Mouse (Mus musculus) adrenal gland, adult 18-20 months (tissue): ENCODE results near the gene Hist2h4. TPM values are rescaled to one million over a fixed set of nuclear protein-coding genes. Genes with fewer than 3 reads are reported as not detected.
A peak's percentile ranks its signal among the peaks of the same experiment; 100 is the strongest.
"Not testable (repeated sequence)": the region's sequence is repeated elsewhere in the genome, so short reads cannot be mapped to it uniquely, and the experiment has no call there.

Experiments used
- DNase-seq, 2 experiments: peaks; one replicate each; pipeline ENCODE4 v3.0.0; 2021 to 2022; ENCODE audit warnings: low spot score in 2 of 2
- total RNA-seq, 2 experiments: library from RNA; stranded (reverse); gene quantifications; 1 replicate in 1 of 2; 2 replicates in 1 of 2; pipeline ENCODE4 v1.2.3; 2021

Gene Hist2h4
- total RNA-seq, 2 experiments from 2014 or later, result 21.2 to 22.1 TPM

- DNase-seq, result no peak
Measured at GRCm38 (mm10) chr3:96247356-96248140, 15.6 kb downstream of the Hist2h4 start.

DNA sequence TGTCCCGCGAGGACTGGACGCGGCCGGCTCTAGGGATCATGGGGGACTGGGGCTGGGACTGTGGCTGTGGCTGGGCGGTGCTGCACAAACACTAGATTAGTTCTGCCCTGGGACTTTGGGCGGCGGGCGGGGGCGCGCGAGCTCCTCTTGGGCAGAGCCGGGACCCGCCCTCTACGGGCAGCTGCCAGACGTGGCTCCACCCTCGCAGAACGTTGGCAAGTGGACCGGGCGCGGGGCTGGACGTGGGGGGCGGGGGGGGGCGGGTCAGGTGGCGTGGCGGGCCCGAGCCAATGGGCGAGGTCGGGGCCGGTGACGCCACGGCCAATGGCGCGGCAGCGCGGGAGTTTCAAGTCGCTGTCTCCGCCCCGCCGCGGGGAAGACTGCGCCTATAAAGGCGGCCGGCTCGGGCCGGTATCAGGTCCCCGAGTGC, 16.7 kb downstream of the Hist2h4 start, which contains the start of gene Hist2h3c1:
TSS of gene Hist2h3c1 (plus strand) at position 259 of the 430 bp plus-strand sequence.
- DNase-seq, result not testable (repeated sequence)

GRCm38 (mm10) chr3:96246018-96246417, 17.1 kb downstream of the Hist2h4 start:
- DNase-seq, result not testable (repeated sequence)

GRCm38 (mm10) chr3:96245003-96245886, 17.9 kb downstream of the Hist2h4 start, which contains the start of gene Hist2h2aa1:
Gene Hist2h2aa1, plus strand, starts transcription at chr3:96245497.
- peak; percentile 79 to 85 for DNase-seq

DNA sequence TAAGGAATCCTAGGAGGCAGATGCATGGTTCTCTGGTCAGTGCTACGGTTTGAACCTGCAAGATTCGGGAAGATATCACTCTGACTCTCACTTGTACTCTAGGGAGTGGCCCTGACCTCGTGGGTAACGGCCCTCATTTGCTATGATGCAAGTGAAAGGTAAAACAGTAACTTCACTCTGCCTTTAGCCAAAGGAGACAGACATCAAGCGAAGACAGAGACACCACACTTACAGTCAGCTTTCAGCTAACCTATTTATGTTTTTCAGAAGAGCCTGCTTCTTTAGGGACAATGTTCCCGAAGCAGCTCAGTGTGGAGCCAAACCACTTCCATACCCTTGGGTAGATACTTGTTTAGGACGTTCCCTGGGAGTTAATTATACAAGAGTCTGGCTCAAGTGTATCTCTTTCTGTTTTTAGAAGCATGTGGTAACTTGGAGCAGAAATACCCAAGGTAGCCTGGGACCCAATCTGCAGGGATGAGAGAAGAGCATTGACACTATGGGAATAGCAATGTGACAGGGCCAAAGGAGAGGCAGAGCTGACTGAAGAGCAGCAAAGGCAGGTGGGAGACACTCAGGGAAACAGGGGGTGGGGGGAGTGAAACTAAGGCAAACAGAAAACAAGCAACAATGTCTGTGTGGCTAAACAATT, 19.1 kb downstream of the Hist2h4 start:
- DNase-seq, result no peak

GRCm38 (mm10) chr3:96240799-96241197, 22.3 kb downstream of the Hist2h4 start:
- DNase-seq, result no peak

- DNase-seq, result peak; percentile 97 to 100
Measured at GRCm38 (mm10) chr3:96239949-96240798, 22.9 kb downstream of the Hist2h4 start, which contains the start of gene Hist2h2aa2. Gene Hist2h2aa2, minus strand, starts transcription at chr3:96240276.

DNA sequence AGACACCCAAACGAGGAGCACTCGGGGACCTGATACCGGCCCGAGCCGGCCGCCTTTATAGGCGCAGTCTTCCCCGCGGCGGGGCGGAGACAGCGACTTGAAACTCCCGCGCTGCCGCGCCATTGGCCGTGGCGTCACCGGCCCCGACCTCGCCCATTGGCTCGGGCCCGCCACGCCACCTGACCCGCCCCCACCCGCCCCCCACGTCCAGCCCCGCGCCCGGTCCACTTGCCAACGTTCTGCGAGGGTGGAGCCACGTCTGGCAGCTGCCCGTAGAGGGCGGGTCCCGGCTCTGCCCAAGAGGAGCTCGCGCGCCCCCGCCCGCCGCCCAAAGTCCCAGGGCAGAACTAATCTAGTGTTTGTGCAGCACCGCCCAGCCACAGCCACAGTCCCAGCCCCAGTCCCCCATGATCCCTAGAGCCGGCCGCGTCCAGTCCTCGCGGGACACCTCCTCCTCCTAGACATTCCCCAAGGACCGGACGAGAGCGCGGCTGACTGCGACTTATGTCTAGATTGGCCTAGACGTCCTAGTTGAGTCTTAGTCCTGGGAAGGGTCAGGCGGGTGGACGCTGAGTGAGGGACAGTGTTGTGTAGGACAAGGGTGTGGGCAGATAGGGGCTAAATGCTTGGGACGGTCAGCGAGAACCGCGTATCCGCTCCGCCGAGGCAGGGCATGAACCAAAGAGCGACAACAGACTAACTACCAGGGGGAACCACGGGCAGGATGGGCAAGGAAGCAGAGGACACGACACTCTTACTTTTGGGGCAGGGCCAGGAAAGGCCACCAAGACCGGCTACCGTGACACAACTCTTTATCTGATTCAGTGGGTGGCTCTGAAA, 23.9 kb downstream of the Hist2h4 start, which contains the start of gene Hist2h3c2:
TSS of gene Hist2h3c2 (minus strand) at position 174 of the 840 bp plus-strand sequence.
- not testable (repeated sequence) for DNase-seq

GRCm38 (mm10) chr3:96237904-96238511, 25.1 kb downstream of the Hist2h4 start:
- DNase-seq, result no peak

GRCm38 (mm10) chr3:96237335-96237903, 25.7 kb downstream of the Hist2h4 start:
- no peak for DNase-seq

GRCm38 (mm10) chr3:96236834-96237334, 26.2 kb downstream of the Hist2h4 start:
- no peak for DNase-seq

DNA sequence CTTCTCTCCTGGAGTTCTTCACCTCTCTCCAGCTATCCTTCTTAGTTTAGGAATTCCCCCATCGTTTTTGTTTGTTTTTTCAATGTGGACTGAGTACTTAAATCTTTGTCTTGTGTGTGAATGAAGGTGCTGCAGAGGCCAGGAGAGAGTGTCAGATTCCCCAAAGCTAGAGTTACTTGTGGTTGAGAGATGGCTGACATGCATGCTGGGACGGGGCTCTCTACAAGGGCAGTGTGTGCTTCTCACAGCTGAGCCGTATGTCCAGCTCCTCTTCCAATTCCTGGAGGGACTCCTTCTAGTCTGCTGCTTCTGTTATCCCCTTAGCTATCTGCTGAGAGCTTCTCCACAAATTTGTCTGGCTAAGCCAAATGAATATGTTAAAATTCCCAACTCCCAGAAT, 27.3 kb downstream of the Hist2h4 start:
- DNase-seq, result no peak

GRCm38 (mm10) chr3:96234914-96235313, 28.2 kb downstream of the Hist2h4 start:
- DNase-seq, result no peak

DNA sequence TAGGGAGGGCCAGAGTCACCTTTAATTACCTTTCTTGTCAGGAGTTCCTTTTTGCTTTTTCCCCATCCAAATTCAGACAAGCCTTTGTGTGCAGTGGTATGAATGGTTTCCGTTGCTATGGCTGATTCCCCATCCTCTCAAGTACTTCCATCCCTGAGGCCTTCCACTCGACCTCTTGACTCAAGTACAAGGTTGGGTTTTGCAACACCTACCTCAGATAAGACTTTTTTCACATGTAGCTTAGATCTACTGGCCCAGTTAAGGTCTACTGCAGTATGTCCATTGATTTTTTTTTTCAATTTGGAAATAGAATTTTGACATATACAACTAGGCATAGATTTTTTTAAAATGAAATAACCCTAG, 31.4 kb downstream of the Hist2h4 start:
- no peak for DNase-seq

GRCm38 (mm10) chr3:96230910-96231757, 32.0 kb downstream of the Hist2h4 start:
- DNase-seq, result peak in 1 of 2 experiments; percentile 12

GRCm38 (mm10) chr3:96230404-96230803, 32.7 kb downstream of the Hist2h4 start:
- no peak for DNase-seq

- DNase-seq, result no peak
Measured at GRCm38 (mm10) chr3:96228828-96229227, 34.3 kb downstream of the Hist2h4 start.
